Mouse (Mus musculus) forebrain, embryonic 10.5 days (tissue): ENCODE results near the gene Mcidas. TPM values are rescaled to one million over a fixed set of nuclear protein-coding genes. Genes with fewer than 3 reads are reported as not detected.
A peak's percentile ranks its signal among the peaks of the same experiment; 100 is the strongest.
"Not testable (repeated sequence)": the region's sequence is repeated elsewhere in the genome, so short reads cannot be mapped to it uniquely, and the experiment has no call there.

Source experiments
- DNase-seq: peaks from one replicate; pipeline ENCODE4 v3.0.0-alpha.2; 2017; ENCODE audit warnings: low spot score; ENCODE audit errors: extremely low spot score
- H3K27ac ChIP-seq: fragments of 300-500 bp; sonication (generic); 2 replicates; pipeline ENCODE4 v1.5.1; 2016; ENCODE audit warnings: mild to moderate bottlenecking
- H3K27me3 ChIP-seq: fragments of 300-500 bp; sonication (generic); 2 replicates; pipeline ENCODE4 v1.6.1; 2016; ENCODE audit warnings: mild to moderate bottlenecking; ENCODE audit not compliant: poor library complexity, severe bottlenecking
- H3K36me3 ChIP-seq: fragments of 300-500 bp; sonication (generic); replicated peaks from 2 replicates; pipeline ENCODE4 v1.6.1; 2016; ENCODE audit warnings: mild to moderate bottlenecking, moderate library complexity
- H3K4me1 ChIP-seq: fragments of 300-500 bp; sonication (generic); 2 replicates; pipeline ENCODE4 v1.6.1; 2016
- H3K4me3 ChIP-seq: fragments of 300-500 bp; sonication (generic); 2 replicates; pipeline ENCODE4 v1.5.1; 2016; ENCODE audit warnings: mild to moderate bottlenecking, moderate library complexity
- H3K9me3 ChIP-seq: fragments of 300-500 bp; sonication (generic); 2 replicates; pipeline ENCODE4 v1.6.1; 2016; ENCODE audit warnings: mild to moderate bottlenecking, moderate library complexity
- WGBS: fragments of 180-500 bp; shearing (Covaris S2); methylation state at CpG from one replicate; pipeline ENCODE4 v1.1.7; 2016; 5-methylcytosine and 5-hydroxymethylcytosine counted together
- polyA plus RNA-seq: library from polyadenylated mRNA; unstranded; fragments of >200 nt; fragmentation: Nextera tagmentation; extraction: Ambion mirVana; gene quantifications from 2 replicates; pipeline ENCODE4 v1.2.1, GENCODE M21; 2016

Gene Mcidas
- polyA plus RNA-seq, 1 experiment from 2014 or later: 2.0 TPM

- peak; percentile 40 for DNase-seq
- Histone ChIP-seq H3K27ac (no peak overlapping the region), H3K4me1 (peaks cover 59% of the 10 kb centered on the region), H3K36me3 (no peaks in the 10 kb centered on the region), H3K4me3 (peak overlapping the region; percentile 58), H3K9me3 (no peaks in the 10 kb centered on the region), H3K27me3 (peaks cover 97% of the 10 kb centered on the region)
- 1% methylated on average over 23 of the region's 23 CpGs for WGBS
These were observed 4.1 kb upstream of the Mcidas start for GRCm38 (mm10) chr13:112989541-112989940.

- H3K9me3 ChIP-seq: no peaks in the 10 kb centered on the region
- WGBS: 12% methylated on average over 4 of the region's 4 CpGs
- DNase-seq: no peak
- no peak overlapping the region for H3K4me3 ChIP-seq
- peaks cover 59% of the 10 kb centered on the region for H3K4me1 ChIP-seq
- no peaks in the 10 kb centered on the region for H3K36me3 ChIP-seq
- no peak overlapping the region for H3K27ac ChIP-seq
- H3K27me3 ChIP-seq: peaks cover 99% of the 10 kb centered on the region
These were observed 3.3 kb upstream of the Mcidas start for GRCm38 (mm10) chr13:112990346-112990745.

- Histone ChIP-seq H3K27ac (0 out of 2 replicates have a peak overlapping the region, but pooled peaks have one; percentile 6), H3K36me3 (no peaks in the 10 kb centered on the region), H3K4me3 (peak overlapping the region; percentile 54), H3K27me3 (peaks cover 99% of the 10 kb centered on the region), H3K9me3 (no peaks in the 10 kb centered on the region), H3K4me1 (peaks cover 32% of the 10 kb centered on the region)
- peak; percentile 60 for DNase-seq
- WGBS: under 1% methylated on average over 25 of the region's 25 CpGs
These were observed 546 bp downstream of the Mcidas start for GRCm38 (mm10) chr13:112994191-112994590.

GRCm38 (mm10) chr13:112996407-112996806, 2.8 kb downstream of the Mcidas start:
- WGBS: 60% methylated on average over 4 of the region's 4 CpGs
- H3K36me3 ChIP-seq: no peaks in the 10 kb centered on the region
- peaks cover 99% of the 10 kb centered on the region for H3K27me3 ChIP-seq
- DNase-seq: no peak
- no peak overlapping the region for H3K27ac ChIP-seq
- no peaks in the 10 kb centered on the region for H3K9me3 ChIP-seq
- peaks cover 24% of the 10 kb centered on the region for H3K4me1 ChIP-seq
- no peak overlapping the region for H3K4me3 ChIP-seq

GRCm38 (mm10) chr13:112997369-112997768, 3.7 kb downstream of the Mcidas start:
- Histone ChIP-seq H3K36me3 (no peaks in the 10 kb centered on the region), H3K4me1 (peaks cover 24% of the 10 kb centered on the region), H3K4me3 (no peak overlapping the region), H3K27ac (no peak overlapping the region), H3K27me3 (peaks cover 99% of the 10 kb centered on the region), H3K9me3 (no peaks in the 10 kb centered on the region)
- no peak for DNase-seq
- WGBS: 54% methylated on average over 6 of the region's 6 CpGs

GRCm38 (mm10) chr13:112998427-112999201, 5.0 kb downstream of the Mcidas start:
- H3K4me3 ChIP-seq: peak overlapping the region; percentile 53
- no peaks in the 10 kb centered on the region for H3K36me3 ChIP-seq
- no peaks in the 10 kb centered on the region for H3K9me3 ChIP-seq
- no peak overlapping the region for H3K27ac ChIP-seq
- peaks cover 19% of the 10 kb centered on the region for H3K4me1 ChIP-seq
- WGBS: under 1% methylated on average over 46 of the region's 46 CpGs
- peaks cover 86% of the 10 kb centered on the region for H3K27me3 ChIP-seq
- peak; percentile 51 for DNase-seq

GRCm38 (mm10) chr13:113000090-113000489, 6.4 kb downstream of the Mcidas start:
- Histone ChIP-seq H3K9me3 (no peaks in the 10 kb centered on the region), H3K27me3 (peaks cover 72% of the 10 kb centered on the region), H3K4me1 (peaks cover 11% of the 10 kb centered on the region), H3K27ac (no peak overlapping the region), H3K36me3 (no peaks in the 10 kb centered on the region), H3K4me3 (no peak overlapping the region)
- WGBS: 85% methylated on average over 3 of the region's 3 CpGs
- DNase-seq: no peak

GRCm38 (mm10) chr13:113000576-113001318, 7.1 kb downstream of the Mcidas start:
- WGBS: 72% methylated on average over 9 of the region's 9 CpGs
- Histone ChIP-seq H3K9me3 (no peaks in the 10 kb centered on the region), H3K4me3 (no peak overlapping the region), H3K27me3 (peaks cover 65% of the 10 kb centered on the region), H3K36me3 (no peaks in the 10 kb centered on the region), H3K4me1 (peaks cover 11% of the 10 kb centered on the region), H3K27ac (no peak overlapping the region)
- no peak for DNase-seq

- H3K4me3 ChIP-seq: no peak overlapping the region
- H3K36me3 ChIP-seq: no peaks in the 10 kb centered on the region
- no peaks in the 10 kb centered on the region for H3K4me1 ChIP-seq
- no peak overlapping the region for H3K27ac ChIP-seq
- no peaks in the 10 kb centered on the region for H3K27me3 ChIP-seq
- WGBS: 88% methylated on average over 6 of the region's 6 CpGs
- H3K9me3 ChIP-seq: no peaks in the 10 kb centered on the region
- DNase-seq: no peak
These were observed 19.0 kb downstream of the Mcidas start for GRCm38 (mm10) chr13:113012683-113013082.

- H3K36me3 ChIP-seq, H3K9me3 ChIP-seq, H3K27me3 ChIP-seq, H3K4me1 ChIP-seq, H3K4me3 ChIP-seq, H3K27ac ChIP-seq, DNase-seq: not testable (repeated sequence)
- 61% methylated on average over 19 of the region's 20 CpGs for WGBS
These were observed 19.7 kb downstream of the Mcidas start for GRCm38 (mm10) chr13:113013174-113013953.

GRCm38 (mm10) chr13:113021521-113021920, 27.9 kb downstream of the Mcidas start:
- no peaks in the 10 kb centered on the region for H3K9me3 ChIP-seq
- WGBS: 91% methylated on average over 2 of the region's 2 CpGs
- H3K27me3 ChIP-seq: peaks cover 31% of the 10 kb centered on the region
- no peak for DNase-seq
- 0 out of 2 replicates have a peak, but pooled peaks cover 4% of the 10 kb centered on the region for H3K4me1 ChIP-seq
- no peak overlapping the region for H3K4me3 ChIP-seq
- no peak overlapping the region for H3K27ac ChIP-seq
- H3K36me3 ChIP-seq: no peaks in the 10 kb centered on the region

GRCm38 (mm10) chr13:113022467-113022866, 28.8 kb downstream of the Mcidas start:
- Histone ChIP-seq H3K36me3 (no peaks in the 10 kb centered on the region), H3K4me3 (no peak overlapping the region), H3K27ac (no peak overlapping the region), H3K27me3 (peaks cover 31% of the 10 kb centered on the region), H3K4me1 (0 out of 2 replicates have a peak, but pooled peaks cover 4% of the 10 kb centered on the region), H3K9me3 (no peaks in the 10 kb centered on the region)
- WGBS: 80% methylated on average over 8 of the region's 8 CpGs
- no peak for DNase-seq
